Mouse (Mus musculus): ENCODE data around the gene Cnrip1.

The Cnrip1 gene

DNA sequence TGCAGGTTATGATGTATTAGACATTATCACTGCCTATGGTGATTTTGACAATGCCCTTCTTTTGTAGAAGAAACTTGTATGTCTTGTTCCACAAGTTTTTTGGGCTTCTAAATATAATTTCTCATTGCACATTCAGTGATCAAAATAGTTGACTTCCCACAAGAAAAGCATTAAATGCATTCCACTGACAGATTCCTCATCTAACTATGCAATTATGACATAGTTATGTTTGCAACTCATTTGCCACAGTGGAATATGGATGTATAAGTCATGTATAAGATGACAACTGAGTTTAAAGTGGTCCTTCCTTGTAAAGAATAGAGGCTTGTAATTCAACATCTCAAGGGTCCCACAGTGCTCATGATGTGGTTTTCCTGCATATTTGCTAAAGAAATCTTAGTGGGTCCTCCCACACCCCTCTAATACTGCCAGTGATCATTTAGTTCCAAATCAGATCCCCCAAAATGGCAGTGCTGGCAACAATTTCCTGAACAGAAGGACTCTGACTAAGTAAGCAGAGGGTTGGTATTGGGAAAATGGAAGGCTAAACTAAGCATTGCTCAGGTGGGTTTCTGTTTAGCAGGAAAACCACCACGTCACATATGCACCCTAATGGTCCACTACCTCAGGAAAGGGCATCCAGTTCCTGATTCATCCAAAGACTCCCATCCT is 61.2 kb downstream of the Cnrip1 start:
- DNase-seq, result no peak

- no peak for DNase-seq
These were observed 75.0 kb downstream of the Cnrip1 start for GRCm38 (mm10) chr11:17126418-17126817.

All from kidney, postnatal 10 days (tissue).